In genomic region chr5:110635951-110636707, GRCm38 (mm10) we compare ENCODE assay signal across 9 mouse cellular contexts. TPM values are rescaled to one million over a fixed set of nuclear protein-coding genes. Genes with fewer than 3 reads are reported as not detected.
A peak's percentile ranks its signal among the peaks of the same experiment; 100 is the strongest.
DNase-seq lines count a peak whose midpoint lies in the region; ATAC-seq lines count a peak whose summit lies in the region.
"Had no signal": no experiment of that assay in that cellular context is flagged by ENCODE, and none has a peak within 500 bp of the region (broad histone marks: within the 10 kb centered on the region; RNA-seq: fewer than 3 reads in every experiment).

No protein-coding gene starts in this region.

- WGBS in forebrain, embryonic 14.5 days, result 39% methylated on average over 6 of the region's 6 CpGs
- WGBS in midbrain, embryonic 14.5 days, result 37% methylated on average over 6 of the region's 6 CpGs

- no peak overlapping the region for H3K27ac ChIP-seq in forebrain, embryonic 14.5 days (ENCODE audit: low read depth, low read length)
- no peak overlapping the region for H3K27ac ChIP-seq in midbrain, embryonic 14.5 days (replicated peaks; ENCODE audit: low read depth, low read length)
- H3K27ac ChIP-seq: embryonic facial prominence, embryonic 12.5 days; limb, embryonic 13.5 days had no signal

- ATAC-seq in forebrain, embryonic 14.5 days, result peak; percentile 52; the same call in 1 of the 2 replicates
- ATAC-seq in midbrain, embryonic 14.5 days (ENCODE audit: low FRiP score, low TSS enrichment), result no peak

- intact Hi-C loops in left cerebral cortex, postnatal 25 days (cut with DNase I), result loop anchor here (1.0 to 2.0 kb wide), 2 partner anchors 142 to 279 kb away; no protein-coding TSS in a partner anchor

- H3K4me2 ChIP-seq in forebrain, embryonic 14.5 days (ENCODE audit: low read length), result no peak overlapping the region
- no peak overlapping the region for H3K4me2 ChIP-seq in midbrain, embryonic 14.5 days (ENCODE audit: low read length)
- H3K4me2 ChIP-seq: embryonic facial prominence, embryonic 12.5 days; limb, embryonic 13.5 days had no signal

- no peak overlapping the region for H3K4me3 ChIP-seq in forebrain, embryonic 14.5 days (ENCODE audit: low read depth, low read length)
- H3K4me3 ChIP-seq in midbrain, embryonic 14.5 days (replicated peaks; ENCODE audit: low read depth, low read length), result no peak overlapping the region
- H3K4me3 ChIP-seq: embryonic facial prominence, embryonic 12.5 days; limb, embryonic 13.5 days had no signal

- no peaks in the 10 kb centered on the region for H3K27me3 ChIP-seq in forebrain, embryonic 14.5 days (replicated peaks; ENCODE audit: control insufficient read depth, insufficient read depth, low read length)
- H3K27me3 ChIP-seq in midbrain, embryonic 14.5 days (ENCODE audit: control insufficient read depth, insufficient read depth, low read length), result no peaks in the 10 kb centered on the region
- H3K27me3 ChIP-seq: embryonic facial prominence, embryonic 12.5 days; limb, embryonic 13.5 days had no signal

- peak; percentile 21 to 52 for DNase-seq in left cerebral cortex, postnatal 25 days (ENCODE audit: low spot score in 2 of 2)
- DNase-seq in left cerebral cortex, adult 11 months (ENCODE audit: low spot score), result no peak
- DNase-seq in T-cell, adult 2 months (ENCODE audit: low spot score), result peak; percentile 44
- DNase-seq in forebrain, embryonic 14.5 days (ENCODE audit: low spot score), result peak; percentile 78
- DNase-seq in midbrain, embryonic 14.5 days, result peak; percentile 84
- DNase-seq in urinary bladder, postnatal 25 days (ENCODE audit: low spot score), result no peak
- no peak for DNase-seq in right cerebral cortex, postnatal 25 days

- H3K4me1 ChIP-seq in forebrain, embryonic 14.5 days (ENCODE audit: control insufficient read depth, insufficient read depth, low read length), result no peaks in the 10 kb centered on the region
- no peaks in the 10 kb centered on the region for H3K4me1 ChIP-seq in midbrain, embryonic 14.5 days (ENCODE audit: control insufficient read depth, insufficient read depth, low read length)
- H3K4me1 ChIP-seq: embryonic facial prominence, embryonic 12.5 days; limb, embryonic 13.5 days had no signal

- no peak overlapping the region for H3K9ac ChIP-seq in forebrain, embryonic 14.5 days (ENCODE audit: low read length)
- H3K9ac ChIP-seq in midbrain, embryonic 14.5 days (replicated peaks; ENCODE audit: low read length), result no peak overlapping the region
- H3K9ac ChIP-seq: embryonic facial prominence, embryonic 12.5 days; limb, embryonic 13.5 days had no signal

- H3K36me3 ChIP-seq in forebrain, embryonic 14.5 days (ENCODE audit: control insufficient read depth, insufficient read depth, low read length), result no peaks in the 10 kb centered on the region
- no peaks in the 10 kb centered on the region for H3K36me3 ChIP-seq in midbrain, embryonic 14.5 days (ENCODE audit: control insufficient read depth, insufficient read depth, low read length)
- H3K36me3 ChIP-seq: embryonic facial prominence, embryonic 12.5 days; limb, embryonic 13.5 days had no signal

- no peaks in the 10 kb centered on the region for H3K9me3 ChIP-seq in forebrain, embryonic 14.5 days (replicated peaks; ENCODE audit: control insufficient read depth, low read length)
- no peaks in the 10 kb centered on the region for H3K9me3 ChIP-seq in midbrain, embryonic 14.5 days (ENCODE audit: control insufficient read depth, low read length)
- H3K9me3 ChIP-seq: embryonic facial prominence, embryonic 12.5 days; limb, embryonic 13.5 days had no signal

RNA-seq across cellular contexts. Expression of gene Noc4l, which starts 17.1 kb away (rescaled TPM):
- 10 to 100 TPM; 24.9 to 25.6 TPM for total RNA-seq in left cerebral cortex, postnatal 25 days (2021)
- 37.6 and 40.6 TPM in 2 replicates for polyA plus RNA-seq in forebrain, embryonic 14.5 days (2014; fragmentation: Nextera tagmentation; extraction: Ambion mirVana)
- 38.1 and 41.3 TPM in 2 replicates for polyA plus RNA-seq in midbrain, embryonic 14.5 days (2014; fragmentation: Nextera tagmentation; extraction: Ambion mirVana)

RNA-seq across cellular contexts. Expression of gene Ddx51, which starts 17.1 kb away (rescaled TPM):
- 10 to 100 TPM; 23.7 to 26.4 TPM for total RNA-seq in left cerebral cortex, postnatal 25 days (2021)
- 15.9 and 27.0 TPM in 2 replicates for polyA plus RNA-seq in forebrain, embryonic 14.5 days (2014; fragmentation: Nextera tagmentation; extraction: Ambion mirVana)
- polyA plus RNA-seq in midbrain, embryonic 14.5 days (2014; fragmentation: Nextera tagmentation; extraction: Ambion mirVana), result 16.2 and 21.7 TPM in 2 replicates

Comparison
In these comparisons a context has a peak if more than half of its experiments do, and no peak if none do; other contexts are left out.
1. DNase-seq: peak in left cerebral cortex, postnatal 25 days (2 of 2), T-cell, adult 2 months (single experiment), forebrain, embryonic 14.5 days (single experiment) and midbrain, embryonic 14.5 days (single experiment); none in left cerebral cortex, adult 11 months (single experiment), urinary bladder, postnatal 25 days (single experiment) and right cerebral cortex, postnatal 25 days (single experiment).